Mouse (Mus musculus) layer of hippocampus, postnatal 25 days (tissue): Measurements from ENCODE around the gene Eme2. TPM values are rescaled to one million over a fixed set of nuclear protein-coding genes. Genes with fewer than 3 reads are reported as not detected.
"Not testable (repeated sequence)": the region's sequence is repeated elsewhere in the genome, so short reads cannot be mapped to it uniquely, and the experiment has no call there.

ENCODE experiments used
- DNase-seq, 2 experiments: peaks; one replicate each; pipeline ENCODE4 v3.0.0; 2022; ENCODE audit warnings: mixed read lengths in 2 of 2, low spot score in 1 of 2; ENCODE audit errors: extremely low spot score in 1 of 2
- total RNA-seq, 2 experiments: library from RNA; stranded (reverse); gene quantifications; 2 replicates each; pipeline ENCODE4 v1.2.3; 2021

Gene Eme2
- 10 to 100 TPM; 54.0 to 69.1 TPM for total RNA-seq

GRCm38 (mm10) chr17:24894995-24895547 lies at the start of gene Eme2, which contains the start of gene Mrps34:
Gene Eme2, minus strand, starts transcription at chr17:24895087.
Gene Mrps34, plus strand, starts transcription at chr17:24895116.
- peak; percentile 72 to 84 for DNase-seq

GRCm38 (mm10) chr17:24943589-24943988 lies 48.7 kb upstream of the Eme2 start:
- not testable (repeated sequence) for DNase-seq

GRCm38 (mm10) chr17:24943036-24943435 lies 48.1 kb upstream of the Eme2 start:
- DNase-seq = no peak

- peak; percentile 18 to 47 for DNase-seq
These were observed 47.6 kb upstream of the Eme2 start for GRCm38 (mm10) chr17:24942453-24942852.

- no peak for DNase-seq
These were observed 42.4 kb upstream of the Eme2 start for GRCm38 (mm10) chr17:24937266-24937665.

- peak; percentile 89 to 93 for DNase-seq
These were observed 41.7 kb upstream of the Eme2 start, which contains the start of gene Mapk8ip3 for GRCm38 (mm10) chr17:24936259-24937237. Gene Mapk8ip3, minus strand, starts transcription at chr17:24936977.

- DNase-seq = no peak
These were observed 40.8 kb upstream of the Eme2 start for GRCm38 (mm10) chr17:24935666-24936065.

- DNase-seq = no peak
These were observed 40.0 kb upstream of the Eme2 start for GRCm38 (mm10) chr17:24934926-24935325.

- no peak for DNase-seq
These were observed 38.3 kb upstream of the Eme2 start for GRCm38 (mm10) chr17:24933163-24933562.

GRCm38 (mm10) chr17:24932431-24932830 lies 37.5 kb upstream of the Eme2 start:
- DNase-seq = no peak

GRCm38 (mm10) chr17:24929506-24929905 lies 34.6 kb upstream of the Eme2 start:
- no peak for DNase-seq

GRCm38 (mm10) chr17:24923246-24923645 lies 28.4 kb upstream of the Eme2 start:
- DNase-seq = no peak

GRCm38 (mm10) chr17:24913984-24914383 lies 19.1 kb upstream of the Eme2 start:
- DNase-seq = no peak

GRCm38 (mm10) chr17:24907591-24907990 lies 12.7 kb upstream of the Eme2 start:
- DNase-seq = no peak

- no peak for DNase-seq
These were observed 8.9 kb upstream of the Eme2 start for GRCm38 (mm10) chr17:24903767-24904166.

- no peak for DNase-seq
These were observed 8.0 kb upstream of the Eme2 start for GRCm38 (mm10) chr17:24902671-24903474.

GRCm38 (mm10) chr17:24902124-24902523 lies 7.2 kb upstream of the Eme2 start:
- no peak for DNase-seq

GRCm38 (mm10) chr17:24900014-24900413 lies 5.1 kb upstream of the Eme2 start:
- DNase-seq = no peak

GRCm38 (mm10) chr17:24899153-24899552 lies 4.3 kb upstream of the Eme2 start:
- DNase-seq = no peak

GRCm38 (mm10) chr17:24898041-24898854 lies 3.4 kb upstream of the Eme2 start:
- no peak for DNase-seq
